ENCODE assay signal across 8 mouse cellular contexts in the genomic region with DNA sequence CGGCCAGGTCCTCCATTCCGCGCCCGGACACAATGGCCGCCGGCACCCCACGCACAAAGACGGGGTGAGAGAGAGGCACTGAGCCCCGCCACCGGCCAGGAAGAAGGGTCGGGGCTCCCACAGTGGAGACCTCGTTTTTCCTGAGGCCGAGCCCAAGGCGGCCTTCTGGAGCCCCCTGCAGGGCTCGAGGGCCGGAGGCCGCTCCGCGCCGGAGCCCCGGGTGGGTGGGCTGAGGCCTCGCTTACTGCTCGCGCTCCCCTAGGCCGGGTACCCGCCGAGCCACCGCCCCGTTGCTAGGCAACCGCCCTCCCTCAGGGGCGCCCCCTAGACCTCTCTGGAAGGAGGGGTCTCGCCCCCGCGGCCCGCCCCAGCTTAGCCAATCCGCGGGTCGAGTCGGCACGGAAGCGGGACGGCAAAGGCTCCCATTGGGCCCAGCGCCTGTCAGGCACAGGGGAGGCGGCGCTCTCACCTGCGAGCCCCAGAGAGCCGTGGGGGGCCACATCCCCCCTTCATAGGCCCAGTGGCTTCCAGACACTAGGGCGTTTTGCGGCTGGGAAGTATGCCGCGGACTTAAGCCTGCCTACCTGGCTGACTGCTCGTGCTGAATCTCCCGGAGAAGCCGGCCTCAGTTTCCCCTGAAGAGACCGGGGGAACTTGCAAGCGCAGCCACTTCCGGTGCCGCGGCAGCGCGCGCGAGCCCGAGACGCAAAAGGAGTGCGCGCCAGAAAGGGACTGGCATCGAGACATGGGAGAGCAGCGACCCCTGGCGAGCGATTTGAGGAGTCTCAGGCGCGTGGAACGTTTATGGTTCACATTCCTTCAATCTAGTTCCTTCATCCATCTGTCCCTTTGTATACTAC. TPM values are rescaled to one million over a fixed set of nuclear protein-coding genes. Genes with fewer than 3 reads are reported as not detected.
DNase-seq lines count a peak whose midpoint lies in the region; ATAC-seq lines count a peak whose summit lies in the region.

A gene (minus strand): TSS at position 710 of the 860 bp plus-strand sequence.

- peak; percentile 97 to 98 for DNase-seq in CD8-positive naive resting alpha-beta T cell, adult 2 months (ENCODE audit: low read depth in 2 of 2, low spot score in 2 of 2)
- peak; percentile 97 for DNase-seq in c-Kit-positive CD71-negative TER-119-negative erythroid progenitor cells, embryonic 14.5 days (ENCODE audit: low read depth)
- DNase-seq in forebrain, embryonic 11.5 days (ENCODE audit: low spot score), result peak; percentile 100
- peak; percentile 98 to 99 for DNase-seq in kidney, postnatal 36 days
- peak; percentile 95 for DNase-seq in telencephalon, adult 2 months (ENCODE audit: low read depth, low spot score)

- H3K4me1 ChIP-seq in forebrain, embryonic 11.5 days (replicated peaks; ENCODE audit: control insufficient read depth, insufficient read depth, low read length), result peaks cover 18% of the 10 kb centered on the region
- H3K4me1 ChIP-seq in heart, embryonic 16.5 days (ENCODE audit: control insufficient read depth, insufficient read depth, low read length), result peaks cover 33% of the 10 kb centered on the region
- peaks cover 59% of the 10 kb centered on the region for H3K4me1 ChIP-seq in liver, embryonic 15.5 days (replicated peaks)
- H3K4me1 ChIP-seq in neural tube, embryonic 12.5 days, result peaks cover 37% of the 10 kb centered on the region

- H3K9ac ChIP-seq in forebrain, embryonic 11.5 days (ENCODE audit: low read length), result peak within 1 kb of the TSS; percentile 97
- peak within 1 kb of the TSS; percentile 94 for H3K9ac ChIP-seq in heart, embryonic 16.5 days (ENCODE audit: low read length)
- H3K9ac ChIP-seq in liver, embryonic 15.5 days, result peak within 1 kb of the TSS; percentile 85
- H3K9ac ChIP-seq in neural tube, embryonic 12.5 days, result peak within 1 kb of the TSS; percentile 90

- H3K4me3 ChIP-seq in forebrain, embryonic 11.5 days (ENCODE audit: low read depth, low read length), result peak within 1 kb of the TSS; percentile 74
- H3K4me3 ChIP-seq in heart, embryonic 16.5 days (ENCODE audit: low read length), result peak within 1 kb of the TSS; percentile 85
- H3K4me3 ChIP-seq in liver, embryonic 15.5 days (replicated peaks), result peak within 1 kb of the TSS; percentile 72
- H3K4me3 ChIP-seq in neural tube, embryonic 12.5 days, result peak within 1 kb of the TSS; percentile 71

- H3K27ac ChIP-seq in forebrain, embryonic 11.5 days (ENCODE audit: low read depth, low read length), result peak within 1 kb of the TSS; percentile 95
- peak within 1 kb of the TSS; percentile 99 for H3K27ac ChIP-seq in heart, embryonic 16.5 days (ENCODE audit: low read length)
- H3K27ac ChIP-seq in liver, embryonic 15.5 days (replicated peaks), result peak within 1 kb of the TSS; percentile 91
- peak within 1 kb of the TSS; percentile 92 for H3K27ac ChIP-seq in neural tube, embryonic 12.5 days

- WGBS in forebrain, embryonic 11.5 days, result under 1% methylated on average over 74 of the region's 74 CpGs
- under 1% methylated on average over 74 of the region's 74 CpGs for WGBS in heart, embryonic 16.5 days
- under 1% methylated on average over 74 of the region's 74 CpGs for WGBS in liver, embryonic 15.5 days (ENCODE audit: insufficient replicate concordance)
- under 1% methylated on average over 74 of the region's 74 CpGs for WGBS in neural tube, embryonic 12.5 days

- H3K27me3 ChIP-seq in forebrain, embryonic 11.5 days (ENCODE audit: control insufficient read depth, insufficient read depth, low read length), result no peaks in the 10 kb centered on the region
- no peaks in the 10 kb centered on the region for H3K27me3 ChIP-seq in heart, embryonic 16.5 days (ENCODE audit: control insufficient read depth, insufficient read depth, low read length)
- H3K27me3 ChIP-seq in liver, embryonic 15.5 days, result no peaks in the 10 kb centered on the region
- H3K27me3 ChIP-seq in neural tube, embryonic 12.5 days (replicated peaks), result no peaks in the 10 kb centered on the region

- H3K36me3 ChIP-seq in forebrain, embryonic 11.5 days (ENCODE audit: control insufficient read depth, insufficient read depth, low read length), result no peaks in the 10 kb centered on the region; the same call in 1 of the 2 replicates
- H3K36me3 ChIP-seq in heart, embryonic 16.5 days (ENCODE audit: control insufficient read depth, insufficient read depth), result no peaks in the 10 kb centered on the region
- peaks cover 36% of the 10 kb centered on the region for H3K36me3 ChIP-seq in liver, embryonic 15.5 days (replicated peaks)
- no peaks in the 10 kb centered on the region for H3K36me3 ChIP-seq in neural tube, embryonic 12.5 days

- peak; percentile 97 for ATAC-seq in forebrain, embryonic 11.5 days (replicated peaks; ENCODE audit: low FRiP score)
- peak; percentile 93 for ATAC-seq in heart, embryonic 16.5 days (replicated peaks; ENCODE audit: extremely low read depth, insufficient read depth, low FRiP score)
- peak; percentile 94 for ATAC-seq in liver, embryonic 15.5 days (ENCODE audit: insufficient read depth)
- ATAC-seq in neural tube, embryonic 12.5 days (ENCODE audit: low FRiP score, low read depth), result peak; percentile 96

- H3K4me2 ChIP-seq in forebrain, embryonic 11.5 days (ENCODE audit: low read depth, low read length, severe bottlenecking), result peak within 1 kb of the TSS; percentile 73
- H3K4me2 ChIP-seq in heart, embryonic 16.5 days (ENCODE audit: low read depth, low read length), result peak within 1 kb of the TSS; percentile 71
- peak within 1 kb of the TSS; percentile 81 for H3K4me2 ChIP-seq in liver, embryonic 15.5 days
- peak within 1 kb of the TSS; percentile 71 for H3K4me2 ChIP-seq in neural tube, embryonic 12.5 days (replicated peaks)

- no peaks in the 10 kb centered on the region for H3K9me3 ChIP-seq in forebrain, embryonic 11.5 days (ENCODE audit: control insufficient read depth, low read length)
- H3K9me3 ChIP-seq in heart, embryonic 16.5 days (replicated peaks; ENCODE audit: control insufficient read depth, low read length), result no peaks in the 10 kb centered on the region
- H3K9me3 ChIP-seq in liver, embryonic 15.5 days (replicated peaks), result no peaks in the 10 kb centered on the region
- H3K9me3 ChIP-seq in neural tube, embryonic 12.5 days, result no peaks in the 10 kb centered on the region

RNA-seq across cellular contexts. Expression of the gene that starts here (rescaled TPM):
- polyA plus RNA-seq in forebrain, embryonic 11.5 days (2014; fragmentation: Nextera tagmentation; extraction: Ambion mirVana), result 135 and 140 TPM in 2 replicates
- 70.5 and 74.3 TPM in 2 replicates for polyA plus RNA-seq in heart, embryonic 16.5 days (2015; fragmentation: Nextera tagmentation; extraction: Ambion mirVana)
- polyA plus RNA-seq in liver, embryonic 15.5 days (2015; fragmentation: Nextera tagmentation; extraction: Ambion mirVana), result 209 and 237 TPM in 2 replicates
- 149 and 153 TPM in 2 replicates for polyA plus RNA-seq in neural tube, embryonic 12.5 days (2016; fragmentation: Nextera tagmentation; extraction: Ambion mirVana)

Comparison
In these comparisons a context has a peak if more than half of its experiments do, and no peak if none do; other contexts are left out.
1. Peak in every context shown above with its lines: DNase-seq, ATAC-seq, H3K4me3 ChIP-seq and H3K27ac ChIP-seq.